Comparison of ENCODE assay signal across 8 mouse cellular contexts in the genomic region with DNA sequence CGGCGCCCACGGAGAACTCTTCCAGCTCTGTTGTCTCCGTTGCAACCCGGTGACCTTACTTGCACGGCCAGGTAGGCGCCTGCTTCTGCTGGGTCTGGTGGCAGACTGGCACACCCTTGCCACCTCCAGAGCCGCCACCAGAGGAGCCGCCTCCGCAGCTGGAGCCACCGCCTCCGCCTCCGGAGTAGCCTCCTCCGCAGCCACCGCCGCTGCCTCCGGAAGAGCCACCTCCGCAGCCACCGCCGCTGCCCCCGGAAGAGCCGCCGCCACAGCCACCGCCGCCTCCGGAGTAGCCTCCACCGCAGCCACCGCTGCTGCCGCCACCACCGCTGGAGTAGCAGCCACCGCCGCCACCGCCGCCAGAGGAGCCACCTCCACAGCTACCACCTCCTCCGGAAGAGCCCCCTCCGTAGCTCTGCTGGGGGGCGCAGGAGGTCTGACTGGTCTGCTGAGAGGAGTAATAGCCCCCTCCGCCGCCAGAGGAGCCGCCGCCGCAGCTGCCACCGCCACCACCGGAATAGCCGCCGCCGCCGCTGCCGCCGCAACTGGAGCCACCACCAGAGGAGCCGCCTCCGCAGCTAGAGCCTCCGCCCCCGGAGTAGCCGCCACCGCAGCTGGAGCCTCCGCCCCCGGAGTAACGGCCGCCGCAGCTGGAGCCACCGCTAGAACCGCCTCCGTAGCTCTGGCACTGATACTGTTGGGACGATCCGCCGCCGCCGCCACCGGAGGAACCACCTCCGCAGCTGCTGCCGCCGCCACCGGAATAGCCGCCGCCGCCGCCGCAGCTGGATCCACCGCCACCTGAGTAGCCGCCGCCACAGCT. TPM values are rescaled to one million over a fixed set of nuclear protein-coding genes. Genes with fewer than 3 reads are reported as not detected.
A peak's percentile ranks its signal among the peaks of the same experiment; 100 is the strongest.
DNase-seq lines count a peak whose midpoint lies in the region; ATAC-seq and TF ChIP-seq lines count a peak whose summit lies in the region.

No protein-coding gene starts in this region.

- no peak for TF ChIP-seq POLR2A in ES-Bruce4 (IDR thresholded peaks at IDR 0.05; ENCODE audit: insufficient read depth, low read length)

- H3K27me3 ChIP-seq in ES-Bruce4 (ENCODE audit: control insufficient read depth, insufficient read depth, low read length, poor library complexity, severe bottlenecking) = peaks cover 26% of the 10 kb centered on the region
- peaks cover 20% of the 10 kb centered on the region for H3K27me3 ChIP-seq in hindbrain, embryonic 12.5 days
- peaks cover 15% of the 10 kb centered on the region; the same call in 1 of the 2 replicates for H3K27me3 ChIP-seq in lung, postnatal 0 days (replicated peaks; ENCODE audit: insufficient read depth, low read length)

- H3K4me1 ChIP-seq in ES-Bruce4 (ENCODE audit: control insufficient read depth, insufficient read depth, low read length) = no peaks in the 10 kb centered on the region
- H3K4me1 ChIP-seq in hindbrain, embryonic 12.5 days = peaks cover 8% of the 10 kb centered on the region; the same call in 1 of the 2 replicates
- H3K4me1 ChIP-seq in lung, postnatal 0 days (ENCODE audit: insufficient read depth, low read depth, low read length) = no peaks in the 10 kb centered on the region

- peak overlapping the region; percentile 90 for H3K4me2 ChIP-seq in hindbrain, embryonic 12.5 days (replicated peaks)
- H3K4me2 ChIP-seq in lung, postnatal 0 days (replicated peaks; ENCODE audit: low read depth, low read length) = peak overlapping the region; percentile 100

- peak overlapping the region; percentile 97 for H3K9ac ChIP-seq in ES-Bruce4 (ENCODE audit: low read depth, poor library complexity, severe bottlenecking)
- peak overlapping the region; percentile 80 for H3K9ac ChIP-seq in hindbrain, embryonic 12.5 days
- H3K9ac ChIP-seq in lung, postnatal 0 days (replicated peaks; ENCODE audit: low read depth) = no peak overlapping the region; the same call in 1 of the 2 replicates

- H3K36me3 ChIP-seq in ES-Bruce4 (ENCODE audit: control insufficient read depth, insufficient read depth, low read length, poor library complexity, severe bottlenecking) = no peaks in the 10 kb centered on the region
- H3K36me3 ChIP-seq in hindbrain, embryonic 12.5 days = no peaks in the 10 kb centered on the region
- H3K36me3 ChIP-seq in lung, postnatal 0 days (ENCODE audit: insufficient read depth, low read length) = no peaks in the 10 kb centered on the region

- TF ChIP-seq CTCF in ES-Bruce4 (IDR thresholded peaks at IDR 0.05; ENCODE audit: low read depth, low read length) = no peak
- peak; percentile 19 for TF ChIP-seq CTCF in lung, postnatal 0 days (IDR thresholded peaks at IDR 0.05)

- under 1% methylated on average over 62 of the region's 82 CpGs for WGBS in hindbrain, embryonic 12.5 days
- WGBS in lung, postnatal 0 days = 1% methylated on average over 56 of the region's 82 CpGs

- ATAC-seq in hindbrain, embryonic 12.5 days (ENCODE audit: low FRiP score) = peak; percentile 83
- peak; percentile 87 for ATAC-seq in lung, postnatal 0 days

- no peak for TF ChIP-seq EP300 in ES-Bruce4 (IDR thresholded peaks at IDR 0.05; ENCODE audit: insufficient read depth, low read depth, low read length)
- TF ChIP-seq EP300 in lung, postnatal 0 days (IDR thresholded peaks at IDR 0.05) = no peak

- DNase-seq in cerebellum, adult 9-10 months = peak; percentile 2
- peak; percentile 37 to 50 for DNase-seq in frontal cortex, postnatal 25 days (ENCODE audit: low spot score in 2 of 2)
- peak; percentile 47 to 70 for DNase-seq in layer of hippocampus, postnatal 25 days (ENCODE audit: extremely low spot score in 1 of 2, low spot score in 1 of 2)
- peak; percentile 67 for DNase-seq in lung, postnatal 0 days (ENCODE audit: low spot score)
- DNase-seq in right cerebral cortex, postnatal 14 days = peak; percentile 76
- DNase-seq in urinary bladder, postnatal 36 days (ENCODE audit: low spot score in 2 of 2) = peak; percentile 41 to 59

- no peaks in the 10 kb centered on the region for H3K9me3 ChIP-seq in ES-Bruce4 (replicated peaks; ENCODE audit: control insufficient read depth, insufficient read depth, low read length, poor library complexity, severe bottlenecking)
- H3K9me3 ChIP-seq in hindbrain, embryonic 12.5 days (replicated peaks) = no peaks in the 10 kb centered on the region
- no peaks in the 10 kb centered on the region for H3K9me3 ChIP-seq in lung, postnatal 0 days (ENCODE audit: low read length)

- peak overlapping the region; percentile 70 for H3K4me3 ChIP-seq in ES-Bruce4 (ENCODE audit: low read depth, low read length)
- H3K4me3 ChIP-seq in hindbrain, embryonic 12.5 days = peak overlapping the region; percentile 72
- H3K4me3 ChIP-seq in lung, postnatal 0 days (ENCODE audit: low read depth, low read length) = peak overlapping the region; percentile 67

- no peak overlapping the region for H3K27ac ChIP-seq in ES-Bruce4 (ENCODE audit: insufficient read depth, low read length)
- peak overlapping the region; percentile 95 for H3K27ac ChIP-seq in hindbrain, embryonic 12.5 days
- no peak overlapping the region for H3K27ac ChIP-seq in lung, postnatal 0 days (ENCODE audit: low read length)

RNA-seq across cellular contexts. Expression of a gene that starts 2.3 kb away (rescaled TPM):
- 0.34 and 0.38 TPM in 2 replicates for polyA plus RNA-seq in ES-Bruce4 (2011; ENCODE audit: insufficient read depth, insufficient read length, low read depth, missing spikeins)
- polyA plus RNA-seq in hindbrain, embryonic 12.5 days (2016; fragmentation: Nextera tagmentation; extraction: Ambion mirVana) = 7.0 and 8.0 TPM in 2 replicates
- 1 to 10 TPM; 4.7 to 4.8 TPM for total RNA-seq in layer of hippocampus, postnatal 25 days (2021)
- polyA plus RNA-seq in lung, postnatal 0 days (2015; fragmentation: Nextera tagmentation; extraction: Ambion mirVana) = 1.1 and 1.2 TPM in 2 replicates

RNA-seq across cellular contexts. Expression of a gene that starts 43.1 kb away (rescaled TPM):
- polyA plus RNA-seq in ES-Bruce4 (2011; ENCODE audit: insufficient read depth, insufficient read length, low read depth, missing spikeins) = not detected in 2 replicates
- not detected in 2 replicates for polyA plus RNA-seq in hindbrain, embryonic 12.5 days (2016; fragmentation: Nextera tagmentation; extraction: Ambion mirVana)
- not detected for total RNA-seq in layer of hippocampus, postnatal 25 days (2021)
- not detected in 2 replicates for polyA plus RNA-seq in lung, postnatal 0 days (2015; fragmentation: Nextera tagmentation; extraction: Ambion mirVana)

Comparison
In these comparisons a context has a peak if more than half of its experiments do, and no peak if none do; other contexts are left out.
1. DNase-seq: peak in every context shown above with its lines; median percentile 76 in right cerebral cortex, postnatal 14 days; 67 in lung, postnatal 0 days; 58 in layer of hippocampus, postnatal 25 days; 50 in urinary bladder, postnatal 36 days; 44 in frontal cortex, postnatal 25 days; 2 in cerebellum, adult 9-10 months.